Mouse (Mus musculus): ENCODE results near the gene Strn3. TPM values are rescaled to one million over a fixed set of nuclear protein-coding genes. Genes with fewer than 3 reads are reported as not detected.

The Strn3 gene
- total and polyA plus RNA-seq, 3 experiments = 22.1 to 47.9 (median 27.7) TPM

GRCm38 (mm10) chr12:51569472-51569871 lies 122.2 kb downstream of the Strn3 start:
- no peak overlapping the region for H3K9ac ChIP-seq (ENCODE audit: insufficient read depth, low read depth)

GRCm38 (mm10) chr12:51567225-51567624 lies 124.5 kb downstream of the Strn3 start:
- peaks cover 4% of the 10 kb centered on the region for H3K9me3 ChIP-seq (replicated peaks; ENCODE audit: low read length)
- no peaks in the 10 kb centered on the region for H3K36me3 ChIP-seq (replicated peaks in 1 of 2; ENCODE audit: control insufficient read depth in 1 of 2, insufficient read depth in 1 of 2, low read length in 1 of 2)
- no peaks in the 10 kb centered on the region for H3K79me2 ChIP-seq (replicated peaks; ENCODE audit: control insufficient read depth, extremely low read depth, insufficient read depth, poor library complexity, severe bottlenecking)
- peak; percentile 97 for TF ChIP-seq JUND (conservative IDR thresholded peaks at IDR 0.05; ENCODE audit: low read depth, low read length)
- TF ChIP-seq MAZ (IDR thresholded peaks at IDR 0.05; ENCODE audit: low read depth, low read length) = 0 out of 2 replicates have a peak, but pooled peaks have one; percentile 64
- TF ChIP-seq PAX5 (IDR thresholded peaks at IDR 0.05; ENCODE audit: low read length) = no peak
- peak; percentile 99 for TF ChIP-seq IRF4 (IDR thresholded peaks at IDR 0.05; ENCODE audit: low read depth, low read length)
- 0 out of 2 replicates have a peak, but pooled peaks have one; percentile 64 for TF ChIP-seq MAFK (IDR thresholded peaks at IDR 0.05; ENCODE audit: insufficient replicate concordance, low read length)
- TF ChIP-seq ZNF384 (IDR thresholded peaks at IDR 0.05; ENCODE audit: low read depth, low read length) = peak; percentile 99
- no peak for TF ChIP-seq NRF1 (IDR thresholded peaks at IDR 0.05; ENCODE audit: low read depth, low read length)
- no peak for TF ChIP-seq ZMIZ1 (IDR thresholded peaks at IDR 0.05; ENCODE audit: low read depth, low read length)
- peak; percentile 97 for TF ChIP-seq JUN (IDR thresholded peaks at IDR 0.05; ENCODE audit: insufficient read depth, low read depth, low read length)
- peak; percentile 70 for TF ChIP-seq CHD2 (IDR thresholded peaks at IDR 0.05; ENCODE audit: low read length)
- peak; percentile 75 for TF ChIP-seq BHLHE40 (IDR thresholded peaks at IDR 0.05; ENCODE audit: low read depth, low read length)
- TF ChIP-seq TCF12 (IDR thresholded peaks at IDR 0.05; ENCODE audit: low read depth, low read length) = peak; percentile 93
- TF ChIP-seq MAX (IDR thresholded peaks at IDR 0.05; ENCODE audit: low read length) = 0 out of 2 replicates have a peak, but pooled peaks have one; percentile 33
- TF ChIP-seq CHD1 (IDR thresholded peaks at IDR 0.05; ENCODE audit: low read depth, low read length) = no peak
- peak; percentile 98 for TF ChIP-seq EP300 (IDR thresholded peaks at IDR 0.05; ENCODE audit: low read length)
- TF ChIP-seq MEF2A (IDR thresholded peaks at IDR 0.05; ENCODE audit: borderline replicate concordance, low read depth, low read length) = peak; percentile 97
- TF ChIP-seq UBTF (IDR thresholded peaks at IDR 0.05; ENCODE audit: low read depth, low read length) = peak; percentile 65; the same call in 1 of the 2 replicates
- TF ChIP-seq HCFC1 (IDR thresholded peaks at IDR 0.05; ENCODE audit: low read depth, low read length) = peak; percentile 18; the same call in 1 of the 2 replicates
- no peak for TF ChIP-seq ELF1 (IDR thresholded peaks at IDR 0.05; ENCODE audit: low read depth, low read length)
- peak; percentile 92 for TF ChIP-seq ETS1 (conservative IDR thresholded peaks at IDR 0.05; ENCODE audit: low read depth, low read length)
- peak; percentile 88 for TF ChIP-seq RCOR1 (conservative IDR thresholded peaks at IDR 0.05; ENCODE audit: low read depth, low read length)
- TF ChIP-seq SIN3A (IDR thresholded peaks at IDR 0.05; ENCODE audit: low read length) = peak; percentile 82; the same call in 1 of the 2 replicates
- peak; percentile 47; the same call in 1 of the 2 replicates for TF ChIP-seq E2F4 (IDR thresholded peaks at IDR 0.05; ENCODE audit: insufficient replicate concordance, low read depth, low read length)
- 0 out of 2 replicates have a peak, but pooled peaks have one; percentile 62 for TF ChIP-seq MYC (IDR thresholded peaks at IDR 0.05; ENCODE audit: low read depth, low read length)
- H3K4me2 ChIP-seq (ENCODE audit: insufficient read depth, low read depth, poor library complexity, severe bottlenecking) = peak overlapping the region; percentile 72
- 0 out of 2 replicates have a peak overlapping the region, but pooled peaks have one; percentile 8 for H3K27ac ChIP-seq (ENCODE audit: insufficient read depth, low read depth)
- peak; percentile 83 for DNase-seq (ENCODE audit: extremely low read depth)
- dilution Hi-C loops (cut with MboI; ENCODE audit: extremely low pct_ligation_motif_present, extremely low pct_unique_long_range_greater_than_20kb, low sequenced_read_pairs) = no loop called here
- in situ Hi-C loops (cut with MboI; ENCODE audit: low pct_ligation_motif_present, low pct_unique_long_range_greater_than_20kb, low sequenced_read_pairs) = no loop called here
- H3K4me1 ChIP-seq (ENCODE audit: control insufficient read depth in 1 of 2, insufficient read depth in 2 of 2) = peaks cover 2 to 33% of the 10 kb centered on the region in 2 experiments
- no peak overlapping the region for H3K9ac ChIP-seq (ENCODE audit: insufficient read depth, low read depth)
- H3K4me3 ChIP-seq (replicated peaks in 1 of 3; ENCODE audit: low read depth in 2 of 3, low read length in 2 of 3, poor library complexity in 1 of 3) = no peak overlapping the region
- no peaks in the 10 kb centered on the region for H3K27me3 ChIP-seq (replicated peaks)

More at GRCm38 (mm10) chr12:51569472-51569871, 122.2 kb downstream of the Strn3 start:
- H3K79me2 ChIP-seq (replicated peaks; ENCODE audit: control insufficient read depth, extremely low read depth, insufficient read depth, poor library complexity, severe bottlenecking) = no peaks in the 10 kb centered on the region
- H3K27me3 ChIP-seq (replicated peaks) = no peaks in the 10 kb centered on the region
- in situ Hi-C loops (cut with MboI; ENCODE audit: low pct_ligation_motif_present, low pct_unique_long_range_greater_than_20kb, low sequenced_read_pairs) = no loop called here
- H3K27ac ChIP-seq (ENCODE audit: insufficient read depth, low read depth) = no peak overlapping the region
- DNase-seq (ENCODE audit: extremely low read depth) = no peak
- no peak overlapping the region for H3K4me3 ChIP-seq (replicated peaks in 1 of 3; ENCODE audit: low read depth in 2 of 3, low read length in 2 of 3, poor library complexity in 1 of 3)
- peaks cover 2 to 43% of the 10 kb centered on the region in 2 experiments for H3K4me1 ChIP-seq (ENCODE audit: control insufficient read depth in 1 of 2, insufficient read depth in 2 of 2)
- TF ChIP-seq PAX5 (IDR thresholded peaks at IDR 0.05; ENCODE audit: low read length) (no peak), IRF4 (IDR thresholded peaks at IDR 0.05; ENCODE audit: low read depth, low read length) (no peak), GABPA (IDR thresholded peaks at IDR 0.05; ENCODE audit: insufficient replicate concordance, low read depth, low read length) (no peak), NELFE (IDR thresholded peaks at IDR 0.05; ENCODE audit: low read depth, low read length) (no peak), BHLHE40 (IDR thresholded peaks at IDR 0.05; ENCODE audit: low read depth, low read length) (no peak)
- dilution Hi-C loops (cut with MboI; ENCODE audit: extremely low pct_ligation_motif_present, extremely low pct_unique_long_range_greater_than_20kb, low sequenced_read_pairs) = no loop called here
- no peaks in the 10 kb centered on the region for H3K36me3 ChIP-seq (replicated peaks in 1 of 2; ENCODE audit: control insufficient read depth in 1 of 2, insufficient read depth in 1 of 2, low read length in 1 of 2)
- H3K4me2 ChIP-seq (ENCODE audit: insufficient read depth, low read depth, poor library complexity, severe bottlenecking) = no peak overlapping the region
- H3K9me3 ChIP-seq (replicated peaks; ENCODE audit: low read length) = peaks cover 4% of the 10 kb centered on the region

Data from CH12.LX (cell line).